Mouse (Mus musculus): ENCODE data around the gene Kpnb1.
"Not testable (repeated sequence)": the region's sequence is repeated elsewhere in the genome, so short reads cannot be mapped to it uniquely, and the experiment has no call there.

Kpnb1 gene

DNA sequence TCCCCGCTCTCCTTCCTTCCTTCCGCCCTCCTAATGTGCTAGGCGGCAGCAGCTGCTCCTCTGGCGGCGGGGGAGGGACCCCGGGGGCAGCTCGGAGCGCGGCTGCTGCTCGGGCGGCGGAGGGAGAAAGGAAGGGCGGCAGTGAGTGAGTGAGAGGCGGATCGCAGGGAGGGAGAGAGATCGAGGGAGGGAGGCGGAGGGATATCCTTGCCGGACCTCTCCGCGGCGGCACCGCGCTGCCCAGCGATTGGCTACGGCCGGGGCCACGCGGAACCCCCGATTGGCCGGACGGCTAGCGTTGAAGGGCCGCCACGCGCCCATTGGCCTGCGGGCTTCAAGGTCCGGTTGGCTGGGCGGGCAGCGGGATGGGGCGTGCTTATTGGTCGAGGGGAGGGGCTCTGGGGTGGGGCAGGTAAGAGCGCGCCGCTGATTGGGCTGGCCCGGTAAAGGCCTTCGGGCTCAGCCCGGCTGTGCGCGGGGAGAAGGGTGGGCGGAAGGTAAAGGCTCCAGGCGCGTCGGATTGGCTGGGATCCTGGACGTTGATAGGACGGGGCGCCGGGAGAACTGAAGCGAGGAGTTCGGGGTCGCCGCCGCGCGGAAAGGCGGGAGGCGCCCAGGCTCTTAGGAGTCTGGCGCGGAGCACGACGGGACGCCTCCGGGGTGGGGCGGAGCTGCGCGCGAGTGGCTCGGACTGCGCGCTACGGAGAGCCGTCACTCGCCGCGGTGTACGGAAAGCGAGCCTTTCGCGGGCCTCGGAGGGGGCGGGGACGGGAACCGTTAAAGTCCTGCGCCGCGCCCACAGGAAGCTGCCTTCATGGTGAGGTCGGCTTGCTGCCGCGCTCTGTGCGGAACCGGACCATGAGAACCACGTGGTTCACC, at the start of gene Kpnb1:
Kpnb1 (minus strand) TSS at position 118 of the 879 bp plus-strand sequence.
- peak; percentile 96 to 98 for DNase-seq (ENCODE audit: low spot score in 2 of 2)

DNA sequence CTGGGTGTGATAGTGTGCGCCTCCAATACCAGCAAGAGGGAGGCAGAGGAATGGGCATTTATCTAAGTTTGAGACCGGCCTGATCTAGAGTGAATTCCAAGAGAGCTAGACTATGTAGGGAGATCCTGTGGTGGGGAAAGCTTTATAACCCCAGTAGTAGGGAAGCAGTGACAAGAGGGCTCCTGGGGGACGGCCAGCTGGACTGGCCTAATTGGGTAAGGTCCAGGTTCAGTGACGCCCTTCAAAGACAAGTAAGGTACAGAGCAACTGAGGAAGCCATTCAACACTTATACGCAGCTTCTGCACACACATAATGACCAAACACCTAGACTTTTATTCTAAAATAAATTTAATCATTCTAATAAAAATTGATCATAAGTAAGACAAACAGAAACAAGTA, 44.8 kb upstream of the Kpnb1 start:
- no peak for DNase-seq (ENCODE audit: low spot score in 2 of 2)

DNA sequence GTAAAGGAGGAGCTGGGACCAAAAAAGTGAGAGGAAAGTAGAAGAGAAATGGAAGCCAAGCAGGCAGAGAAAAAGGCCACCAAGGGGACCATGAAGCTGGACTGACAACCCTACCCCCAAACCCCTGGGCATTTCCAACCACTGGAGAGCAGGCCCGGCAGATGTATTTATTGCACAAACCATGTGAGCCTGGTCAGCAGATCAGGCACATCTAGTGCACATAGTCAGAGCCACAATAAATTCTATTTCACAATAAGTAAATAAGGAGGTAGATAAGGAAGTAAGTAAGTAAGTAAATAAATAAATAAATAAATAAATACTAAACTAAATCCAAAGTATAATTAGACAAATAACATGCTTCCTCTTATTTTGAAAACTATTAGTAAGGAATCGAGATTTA, 41.7 kb upstream of the Kpnb1 start:
- no peak for DNase-seq (ENCODE audit: low spot score in 2 of 2)

DNA sequence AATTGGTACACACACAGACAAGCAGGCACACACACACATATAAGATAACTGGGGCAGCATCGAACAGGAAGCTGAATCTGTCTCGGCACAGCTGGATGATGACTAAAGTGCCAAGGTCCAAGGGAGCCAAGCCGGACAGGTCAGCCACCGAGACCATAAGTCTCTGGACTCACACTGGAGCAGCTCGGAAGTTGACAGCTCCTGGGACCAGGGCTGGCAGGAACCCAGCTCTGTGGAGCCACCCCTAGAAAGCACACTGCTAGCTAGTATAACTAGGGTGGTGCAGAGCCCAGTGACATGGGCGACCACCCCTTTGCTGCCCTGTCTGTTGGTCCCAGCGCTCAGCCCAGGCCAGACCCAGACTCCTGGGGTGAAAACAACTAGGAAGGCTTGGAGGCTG, 41.3 kb upstream of the Kpnb1 start:
- DNase-seq (ENCODE audit: low spot score in 2 of 2) = no peak

DNA sequence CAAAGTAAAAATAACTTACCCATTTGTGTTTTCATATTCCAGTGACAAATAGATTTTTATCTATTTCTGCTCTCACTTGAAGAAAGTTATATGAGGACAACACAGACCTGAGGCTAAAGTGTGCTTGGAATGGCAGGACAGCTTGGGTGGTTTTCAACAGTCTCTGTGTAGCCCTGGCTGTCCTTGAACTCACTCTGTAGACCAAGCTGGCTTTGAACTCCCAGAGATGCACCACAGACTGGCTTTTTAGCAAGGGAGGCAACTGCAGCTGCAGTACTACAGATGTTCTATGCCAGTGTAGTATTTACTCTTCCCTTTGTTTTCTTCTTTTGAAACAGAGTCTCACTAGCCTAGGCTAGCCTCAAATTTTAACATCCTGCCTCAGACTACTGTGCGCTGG, 38.5 kb upstream of the Kpnb1 start:
- DNase-seq (ENCODE audit: low spot score in 2 of 2) = no peak

DNA sequence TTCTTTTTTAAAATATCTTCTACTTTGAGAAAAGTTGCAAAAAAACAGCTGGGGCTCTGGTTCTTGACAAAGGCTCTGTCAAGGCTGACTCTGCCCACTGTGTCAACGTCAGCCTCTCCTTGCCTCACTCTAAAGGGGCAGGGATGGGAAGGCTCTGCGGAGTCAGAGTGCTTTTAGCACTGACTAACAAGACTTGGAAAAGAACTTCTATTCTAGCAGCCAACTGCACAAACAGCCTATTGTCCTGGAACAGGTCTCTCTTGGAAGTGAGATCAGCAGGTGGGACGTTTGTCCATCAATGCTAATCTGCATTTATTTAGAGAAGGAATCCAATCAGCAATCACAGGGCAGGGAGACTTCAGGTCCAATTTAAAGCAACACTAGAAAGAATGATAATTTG, 35.8 kb upstream of the Kpnb1 start:
- DNase-seq (ENCODE audit: low spot score in 2 of 2) = no peak

DNA sequence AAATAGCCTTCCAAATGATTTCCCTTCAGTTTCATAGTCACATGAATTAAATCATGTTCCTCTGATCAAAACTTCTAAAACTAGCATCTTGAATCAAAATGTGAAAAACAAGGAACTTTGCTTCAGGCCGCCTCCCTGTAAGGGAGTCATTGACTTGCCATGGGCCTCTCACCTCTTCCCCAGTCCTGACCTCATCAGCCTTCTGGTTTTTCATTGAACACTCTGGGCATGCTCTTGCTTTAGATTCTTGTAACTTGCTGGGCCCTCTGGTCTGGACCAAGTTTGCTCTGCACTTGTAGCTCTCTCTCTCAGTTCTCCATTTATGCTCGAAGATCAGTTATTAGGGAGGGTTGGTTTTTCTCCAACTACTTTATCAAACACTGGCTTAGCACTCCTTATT, 33.9 kb upstream of the Kpnb1 start:
- no peak for DNase-seq (ENCODE audit: low spot score in 2 of 2)

DNA sequence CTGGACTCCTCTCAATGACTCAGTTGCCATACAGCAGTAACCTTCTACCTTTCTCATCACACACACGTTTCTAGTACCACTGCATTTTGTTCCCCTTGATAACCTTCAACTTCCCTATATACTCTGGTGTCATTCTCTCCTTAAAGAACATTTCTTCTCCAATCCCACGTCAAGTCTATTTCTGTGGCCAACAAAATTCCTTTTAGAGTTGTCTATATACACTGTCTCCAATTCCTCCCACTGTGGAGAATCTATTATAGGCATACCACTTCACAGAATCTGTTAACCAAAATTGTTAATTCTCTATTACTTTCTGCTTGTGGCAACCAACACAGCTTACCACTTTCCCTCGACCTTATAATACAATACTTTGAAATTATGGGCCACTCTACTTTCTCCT, 32.5 kb upstream of the Kpnb1 start:
- no peak for DNase-seq (ENCODE audit: low spot score in 2 of 2)

DNA sequence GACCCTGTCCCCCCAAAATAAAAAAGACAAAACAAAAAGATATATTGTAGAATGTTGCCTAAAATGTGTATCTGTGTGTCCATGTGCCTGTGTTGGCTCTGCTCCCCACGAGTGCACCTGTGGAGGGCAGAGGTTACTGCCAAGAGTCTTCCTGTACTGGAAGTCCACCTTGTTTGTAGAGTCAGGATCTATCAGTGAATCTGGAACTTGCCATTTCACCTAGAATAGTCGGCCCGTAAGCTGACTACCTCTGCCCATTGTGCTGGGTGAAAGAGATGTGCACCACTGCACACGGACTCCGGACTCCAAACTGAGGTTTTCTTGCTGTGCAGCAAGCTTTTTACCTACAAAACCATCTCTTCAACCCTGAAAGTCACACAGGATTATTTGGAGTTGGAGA, 26.7 kb upstream of the Kpnb1 start:
- DNase-seq (ENCODE audit: low spot score in 2 of 2) = no peak

DNA sequence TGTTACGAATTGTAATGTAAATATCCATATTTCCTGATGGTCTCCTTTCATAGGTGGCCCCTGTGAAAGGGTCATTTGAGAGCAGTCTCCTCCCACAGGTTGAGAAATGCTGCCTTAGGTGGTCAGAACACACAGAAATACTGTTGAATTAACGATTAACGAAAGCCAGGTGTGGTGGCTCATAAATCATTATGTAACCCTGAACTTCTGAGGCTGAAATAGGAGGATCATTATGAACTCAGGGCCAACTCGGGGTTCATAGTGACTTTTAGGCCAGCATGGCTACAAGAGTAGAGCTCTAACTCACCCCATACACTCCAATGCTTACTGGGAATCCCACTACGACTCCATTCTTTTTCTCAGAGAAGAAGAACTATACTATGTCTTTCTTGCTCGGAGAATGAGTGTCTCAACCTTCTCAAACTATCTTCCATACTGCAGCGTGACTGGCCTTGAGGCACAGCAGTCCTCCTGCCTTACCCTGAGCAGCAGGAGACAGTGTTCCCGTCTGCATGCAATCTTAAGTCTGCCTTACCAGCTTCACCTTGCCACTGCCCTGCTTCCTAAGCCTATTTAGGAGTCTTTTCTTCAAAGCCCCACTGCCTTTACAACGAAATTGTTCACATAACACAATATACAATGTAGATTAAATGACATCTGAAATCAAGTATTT, 23.2 kb upstream of the Kpnb1 start:
- no peak for DNase-seq (ENCODE audit: low spot score in 2 of 2)

DNA sequence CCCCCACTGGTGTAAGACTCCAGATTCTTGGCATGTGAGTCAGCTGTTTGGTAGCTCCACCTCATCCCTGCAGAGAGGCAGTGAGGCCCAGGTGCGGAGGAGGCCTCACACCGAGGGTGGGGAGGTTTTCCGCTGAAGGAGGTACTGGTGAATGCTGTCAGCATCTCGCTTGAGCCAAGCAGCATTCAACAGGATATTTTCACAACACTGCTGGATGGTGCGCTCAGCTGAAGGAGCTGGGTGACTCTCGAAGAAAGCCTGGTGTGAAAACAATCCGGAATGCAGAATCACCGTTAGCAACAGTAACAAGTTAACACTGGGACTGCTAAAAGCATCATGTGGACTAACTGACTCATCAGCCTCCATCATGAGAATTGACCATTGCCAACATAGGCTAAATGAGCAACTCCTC, 19.3 kb upstream of the Kpnb1 start:
- peak; percentile 10 to 37 for DNase-seq (ENCODE audit: low spot score in 2 of 2)

DNA sequence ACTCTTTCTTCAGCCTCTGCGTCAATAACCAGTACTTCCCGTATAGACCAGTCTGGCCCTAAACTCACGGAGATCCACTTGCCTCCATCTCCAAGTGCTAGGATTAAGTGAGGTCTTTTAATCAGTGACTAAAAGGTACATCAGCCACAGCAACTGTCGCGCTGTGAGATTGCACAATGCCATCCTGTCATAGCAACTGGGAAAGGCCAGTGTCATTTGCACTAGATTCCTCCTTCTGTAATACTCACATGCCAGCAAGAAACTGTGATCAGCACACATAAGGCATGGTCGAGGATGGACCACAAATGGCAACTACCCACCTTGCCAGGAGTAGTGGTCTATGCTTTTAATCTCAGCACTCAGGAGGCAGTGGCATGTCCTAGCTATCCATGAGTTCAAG, 11.8 kb upstream of the Kpnb1 start:
- DNase-seq (ENCODE audit: low spot score in 2 of 2) = no peak

DNA sequence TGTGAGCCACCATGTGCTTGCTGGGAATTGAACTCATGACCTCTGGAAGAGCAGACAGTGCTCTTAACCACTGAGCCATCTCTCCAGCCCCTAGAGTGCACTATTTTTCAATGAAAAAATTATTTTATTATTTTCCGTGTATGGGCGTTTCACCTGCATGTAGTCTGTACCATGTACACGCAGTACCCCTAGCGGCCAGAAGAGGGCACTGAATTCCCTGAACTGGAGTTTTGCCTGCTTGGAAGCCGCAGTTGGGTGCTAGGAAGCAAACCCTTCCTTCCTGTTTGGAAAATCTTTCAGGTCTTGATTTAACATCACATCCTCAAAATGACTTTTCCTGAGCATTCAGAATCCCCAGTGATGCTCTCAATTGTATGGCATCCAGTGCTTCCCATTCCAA, 10.9 kb upstream of the Kpnb1 start:
- peak in 1 of 2 experiments; percentile 24 for DNase-seq (ENCODE audit: low spot score in 2 of 2)

DNA sequence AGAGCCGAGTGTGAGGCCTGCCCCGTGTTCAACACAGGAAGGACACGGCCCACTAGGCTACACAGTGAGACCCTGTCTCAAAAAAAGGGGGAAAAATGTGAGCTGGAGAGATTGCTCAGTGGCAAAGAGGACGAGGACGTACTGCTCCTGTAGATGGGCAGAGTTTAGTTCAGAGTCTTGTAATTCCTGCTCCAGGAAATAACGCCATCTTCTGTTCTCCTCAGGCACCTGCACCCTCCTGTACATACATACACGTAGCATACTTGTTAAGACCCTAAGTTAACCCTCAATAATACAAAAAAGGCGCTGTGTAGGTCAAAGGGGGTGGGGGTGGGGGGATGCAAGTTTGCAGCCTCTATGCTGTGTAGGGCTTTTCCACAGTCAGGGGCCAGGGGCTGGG, 9.3 kb upstream of the Kpnb1 start:
- no peak for DNase-seq (ENCODE audit: low spot score in 2 of 2)

DNA sequence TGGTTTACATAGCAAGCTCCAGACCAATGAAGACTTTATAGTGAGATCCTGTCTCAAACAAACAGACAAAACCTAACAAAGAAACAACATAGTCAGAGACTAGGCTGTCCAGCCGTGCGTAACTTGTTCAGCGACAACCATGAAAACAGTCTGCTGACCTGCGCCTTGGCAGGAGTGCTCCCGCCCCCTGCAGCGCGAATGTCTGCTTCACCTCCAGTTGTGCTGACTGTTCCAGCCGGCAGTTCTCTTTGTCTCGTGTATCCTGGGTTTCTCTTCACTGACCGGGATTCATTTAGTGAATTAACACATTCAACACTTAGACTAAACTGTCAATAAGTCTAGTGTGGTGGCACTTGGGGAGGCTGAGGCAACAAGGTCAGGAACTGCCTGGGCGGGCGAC, 8.9 kb upstream of the Kpnb1 start:
- DNase-seq (ENCODE audit: low spot score in 2 of 2) = no peak

DNA sequence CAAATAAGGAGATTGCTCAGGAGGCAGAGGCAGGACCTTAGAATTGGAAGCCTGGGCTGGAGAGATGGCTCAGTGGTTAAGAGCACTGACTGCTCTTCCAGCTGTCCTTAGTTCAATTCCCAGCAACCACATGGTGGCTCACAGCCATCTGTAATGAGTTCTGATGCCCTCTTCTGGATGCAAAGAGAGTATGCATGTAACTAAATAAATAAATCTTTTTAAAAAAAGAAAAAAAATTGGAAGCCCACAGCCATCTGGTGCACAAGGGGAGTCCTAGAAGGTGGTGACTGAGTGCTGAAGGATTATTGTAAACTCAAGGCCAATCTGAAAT, 4.9 kb upstream of the Kpnb1 start:
- DNase-seq (ENCODE audit: low spot score in 2 of 2) = no peak

DNA sequence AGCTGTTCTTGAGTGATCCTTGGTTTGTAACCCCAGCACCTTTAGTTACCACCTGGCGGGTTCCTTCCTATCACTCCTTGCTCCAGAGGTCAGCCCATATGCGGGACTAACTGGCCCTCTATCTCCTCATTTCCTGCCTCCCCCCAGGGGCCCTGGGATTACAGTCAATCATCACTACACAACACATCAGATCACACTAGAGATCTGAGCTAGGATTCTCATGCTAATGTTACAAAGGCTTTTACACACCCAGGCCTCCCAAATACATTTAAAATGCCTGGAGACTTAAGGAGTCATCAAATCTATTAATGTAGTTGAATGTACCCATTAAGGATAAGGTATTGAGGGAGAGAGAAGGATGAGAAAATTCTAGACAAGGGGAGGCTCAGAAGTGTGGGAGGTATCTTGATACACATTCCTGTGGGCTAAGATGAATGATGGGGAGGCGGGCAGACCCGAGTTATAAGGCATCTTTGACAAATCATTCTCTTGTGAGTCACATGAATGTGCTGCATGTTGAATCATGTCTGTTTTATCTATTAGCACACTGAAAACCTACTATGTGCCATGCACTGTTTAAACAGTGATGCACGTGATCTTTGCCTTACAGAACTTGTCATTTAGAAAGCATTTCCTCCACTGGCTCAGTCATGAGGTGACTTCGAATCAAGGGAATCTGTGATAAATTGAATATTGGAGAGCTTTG, 4.4 kb upstream of the Kpnb1 start:
- no peak for DNase-seq (ENCODE audit: low spot score in 2 of 2)

DNA sequence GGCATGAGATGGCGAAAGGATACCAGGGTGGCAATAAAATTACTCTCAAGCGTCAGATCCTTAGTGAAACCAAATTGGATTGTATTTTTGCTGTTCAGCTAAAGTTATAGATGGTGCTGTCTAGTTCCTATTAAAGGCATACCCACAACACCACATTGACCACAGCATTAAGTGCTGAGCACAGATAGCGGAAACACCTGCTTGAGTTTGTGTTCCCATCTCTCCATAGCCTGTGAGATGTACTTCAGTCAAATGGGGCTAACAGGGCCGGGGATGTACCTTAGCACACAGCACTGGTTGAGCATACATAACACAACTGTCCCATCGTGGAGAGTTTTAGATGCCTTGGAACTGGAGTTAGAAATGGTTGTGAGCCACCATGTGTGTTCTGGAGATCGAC, 3.3 kb upstream of the Kpnb1 start:
- no peak for DNase-seq (ENCODE audit: low spot score in 2 of 2)

DNA sequence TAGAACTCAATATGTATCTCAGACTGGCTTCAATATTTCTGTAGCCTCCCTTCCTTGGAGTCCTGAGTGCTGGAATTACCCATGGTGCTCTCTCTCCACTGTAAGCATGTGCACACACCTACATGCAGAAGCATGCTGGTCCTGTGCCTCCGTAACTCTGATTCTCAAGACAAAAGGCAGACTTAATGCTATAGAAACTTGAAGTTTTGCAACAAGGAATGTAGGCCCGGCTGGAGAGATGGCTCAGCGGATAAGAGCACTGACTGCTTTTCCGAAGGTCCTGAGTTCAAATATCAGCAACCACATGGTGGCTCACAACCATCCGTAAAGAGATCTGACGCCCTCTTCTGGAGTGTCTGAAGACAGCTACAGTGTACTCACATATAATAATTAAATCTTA, 2.0 kb upstream of the Kpnb1 start:
- not testable (repeated sequence) for DNase-seq (ENCODE audit: low spot score in 2 of 2)

DNA sequence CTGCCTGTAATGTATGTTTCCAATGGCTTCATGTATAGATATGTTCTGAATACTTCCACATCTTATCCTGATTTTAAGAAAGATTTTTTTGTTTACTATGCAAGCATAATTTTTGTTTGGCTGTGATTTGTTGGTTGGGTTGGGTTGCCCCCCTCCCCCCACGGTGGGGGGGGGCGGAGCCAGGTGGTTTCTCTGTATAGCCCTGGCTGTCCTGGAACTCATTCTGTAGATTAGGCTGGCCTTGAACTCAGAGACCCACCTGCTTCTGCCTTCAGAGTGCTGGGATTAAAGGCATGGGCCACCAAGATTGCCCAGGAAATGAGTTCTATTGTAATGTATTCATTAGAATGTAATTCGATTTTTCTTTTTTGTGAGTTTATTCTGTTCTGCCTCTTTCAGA, 1.6 kb upstream of the Kpnb1 start:
- no peak for DNase-seq (ENCODE audit: low spot score in 2 of 2)

DNA sequence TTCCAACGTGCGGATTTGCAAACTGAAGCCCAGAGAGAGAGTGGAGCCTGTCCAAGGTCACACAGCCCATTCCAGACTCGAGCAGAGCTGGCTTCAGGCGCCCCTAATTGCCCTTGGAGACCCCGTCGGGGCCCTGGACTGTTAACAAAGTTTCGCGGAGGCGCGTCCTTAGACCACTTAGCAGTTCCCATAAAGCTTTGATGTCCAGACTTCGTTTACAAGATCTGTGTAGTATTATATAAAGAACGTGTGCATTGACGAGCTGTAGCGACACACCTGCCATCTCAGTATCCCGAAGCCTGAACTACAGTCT, 918 bp upstream of the Kpnb1 start:
- DNase-seq (ENCODE audit: low spot score in 2 of 2) = no peak

DNA sequence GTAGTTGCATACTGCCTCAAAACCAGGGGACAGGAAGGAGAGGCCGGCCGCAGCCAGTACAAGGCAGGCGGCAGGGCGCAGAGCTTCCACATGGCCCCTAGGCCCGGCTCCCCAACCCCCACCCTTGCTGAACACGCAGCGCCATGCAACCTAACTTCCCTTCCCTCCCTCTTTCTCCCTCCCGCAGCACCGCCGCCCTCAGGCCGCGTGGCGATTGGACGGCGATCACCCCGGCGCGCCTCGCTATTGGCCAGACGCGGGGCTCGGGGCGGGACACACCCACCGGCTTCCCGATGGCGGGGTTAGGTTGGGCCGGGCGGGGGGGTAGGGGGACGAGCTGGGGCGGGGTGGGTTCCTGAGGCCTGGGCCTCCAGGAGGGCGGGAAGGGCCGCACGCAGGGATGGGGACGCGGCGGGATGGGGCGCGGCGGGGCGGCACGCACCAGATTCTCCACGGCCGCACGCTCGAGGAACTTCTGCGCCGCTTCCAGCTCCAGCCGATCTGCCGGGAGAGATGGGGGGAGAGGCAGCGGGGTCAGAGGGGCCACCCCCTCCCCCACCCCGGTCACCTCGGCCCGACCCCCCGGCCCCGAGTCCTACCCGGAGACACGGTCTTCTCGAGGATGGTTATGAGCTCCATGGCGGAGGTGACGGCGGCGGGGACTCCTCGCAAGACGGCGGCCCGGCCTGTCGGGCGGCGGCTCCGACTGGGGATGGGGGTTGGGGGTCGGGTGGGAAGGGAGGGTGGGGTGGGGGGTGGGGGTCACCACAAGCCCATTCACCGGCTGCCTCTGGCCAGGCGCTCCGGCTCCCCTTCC, 526 bp downstream of the Kpnb1 start:
- DNase-seq (ENCODE audit: low spot score in 2 of 2) = peak; percentile 89 to 94

All from frontal cortex, postnatal 25 days (tissue).